Mouse (Mus musculus) neutrophil, adult 5-6 weeks (primary cell): Measurements from ENCODE around the gene Mtmr12. TPM values are rescaled to one million over a fixed set of nuclear protein-coding genes. Genes with fewer than 3 reads are reported as not detected.

Experiments
- ATAC-seq: fragments of 151-379, 151-347 bp; 2 replicates; pipeline ENCODE4 v1.8.0; 2017; ENCODE audit warnings: mild to moderate bottlenecking, moderate TSS enrichment; ENCODE audit not compliant: insufficient number of reproducible peaks, poor library complexity, low FRiP score, severe bottlenecking; ENCODE audit errors: extremely low read depth
- total RNA-seq: library from RNA; stranded (forward); fragments of 200-1000 nt; gene quantifications from 2 replicates; pipeline ENCODE4 v1.2.3, GENCODE M21; 2017

Gene Mtmr12
- total RNA-seq, 1 experiment from 2014 or later = 29.7 TPM

- ATAC-seq = no peak
These were observed 102.3 kb downstream of the Mtmr12 start for GRCm38 (mm10) chr15:12307114-12307513.

DNA sequence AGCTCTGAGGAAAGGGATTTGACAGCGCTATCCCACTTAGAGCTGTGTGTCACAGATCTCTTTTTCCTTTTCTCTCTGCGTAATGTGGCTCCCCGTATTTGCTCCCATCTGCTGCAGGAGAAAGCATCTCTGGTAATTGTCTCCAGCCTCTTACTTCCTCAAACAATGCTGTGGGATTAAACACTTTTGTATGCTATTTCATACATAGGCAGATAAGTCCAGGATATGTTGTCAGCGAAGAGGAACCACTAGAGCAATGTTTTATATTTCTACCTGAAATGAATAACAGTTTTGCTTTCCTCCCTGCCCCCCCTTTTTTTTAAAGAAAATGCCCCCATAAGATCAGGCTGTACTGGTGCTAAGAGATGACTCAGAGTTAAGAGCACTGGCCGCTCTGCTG, 103.7 kb downstream of the Mtmr12 start:
- ATAC-seq = no peak

DNA sequence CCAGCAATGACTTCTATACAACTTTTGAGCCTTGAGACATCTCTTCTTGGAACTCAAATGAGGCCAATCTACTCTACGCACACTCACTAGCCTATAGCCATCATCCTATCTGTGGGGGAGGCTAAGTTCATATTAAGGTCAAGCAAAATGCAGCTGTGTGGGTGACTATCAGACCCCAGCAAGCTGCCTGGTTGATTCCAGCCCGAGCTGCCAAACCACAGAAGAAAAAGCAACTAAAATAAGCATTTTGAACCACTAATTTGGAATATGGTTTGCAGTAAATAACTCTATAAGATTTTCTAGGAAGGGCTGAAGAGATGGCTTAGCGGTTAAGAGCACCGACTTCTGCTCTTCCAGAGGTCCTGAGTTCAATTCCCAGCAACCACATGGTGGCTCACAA, 105.8 kb downstream of the Mtmr12 start:
- no peak for ATAC-seq

GRCm38 (mm10) chr15:12311465-12311864, 106.6 kb downstream of the Mtmr12 start:
- no peak for ATAC-seq

- no peak for ATAC-seq
These were observed 108.4 kb downstream of the Mtmr12 start for GRCm38 (mm10) chr15:12313255-12313654.

GRCm38 (mm10) chr15:12314584-12314983, 109.8 kb downstream of the Mtmr12 start:
- ATAC-seq = no peak

DNA sequence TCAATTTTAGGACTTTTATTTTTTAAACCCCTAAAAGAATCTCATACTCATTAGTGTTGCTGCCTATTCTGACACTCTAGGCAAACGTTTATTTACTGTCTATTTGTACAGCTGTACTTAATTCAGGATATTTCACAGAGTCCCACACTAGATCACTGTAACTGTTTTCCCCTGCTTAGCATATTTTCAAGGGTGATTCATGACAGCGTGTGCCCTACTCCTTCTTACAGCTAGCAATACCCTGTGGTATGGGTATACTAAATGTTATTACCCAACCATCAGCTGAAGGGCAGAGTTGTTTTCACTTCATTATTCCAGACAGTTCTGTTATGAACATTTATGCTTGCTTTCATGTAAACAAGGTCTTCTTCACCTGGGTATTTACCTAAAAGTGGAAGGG, 111.2 kb downstream of the Mtmr12 start:
- no peak for ATAC-seq

DNA sequence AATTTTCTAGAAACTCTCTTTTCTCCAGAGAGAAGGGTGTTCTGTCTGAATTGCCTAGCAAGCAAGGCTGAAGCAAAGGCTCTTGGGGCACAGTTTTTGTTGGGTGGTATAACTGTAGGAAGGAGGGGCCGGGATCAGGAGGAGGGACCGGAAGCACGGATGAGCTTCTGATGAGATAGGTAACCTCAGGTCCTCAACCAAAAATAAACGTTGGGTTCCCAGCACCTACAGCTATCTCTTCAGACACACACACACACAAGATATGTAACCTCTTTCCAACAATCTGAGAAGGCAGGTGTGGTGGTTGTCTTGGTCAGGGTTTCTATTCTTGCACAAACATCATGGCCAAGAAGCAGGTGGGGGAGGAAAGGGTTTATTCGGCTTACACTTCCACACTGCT, 112.5 kb downstream of the Mtmr12 start:
- ATAC-seq = no peak

- no peak for ATAC-seq
These were observed 113.6 kb downstream of the Mtmr12 start for GRCm38 (mm10) chr15:12318451-12318850.

GRCm38 (mm10) chr15:12319889-12320288, 115.1 kb downstream of the Mtmr12 start:
- no peak for ATAC-seq

GRCm38 (mm10) chr15:12320441-12321090, 115.7 kb downstream of the Mtmr12 start:
- no peak for ATAC-seq

GRCm38 (mm10) chr15:12321091-12321787, 116.4 kb downstream of the Mtmr12 start, which contains the start of gene Golph3:
Golph3 (plus strand) TSS chr15:12321450.
- ATAC-seq = peak; percentile 76

DNA sequence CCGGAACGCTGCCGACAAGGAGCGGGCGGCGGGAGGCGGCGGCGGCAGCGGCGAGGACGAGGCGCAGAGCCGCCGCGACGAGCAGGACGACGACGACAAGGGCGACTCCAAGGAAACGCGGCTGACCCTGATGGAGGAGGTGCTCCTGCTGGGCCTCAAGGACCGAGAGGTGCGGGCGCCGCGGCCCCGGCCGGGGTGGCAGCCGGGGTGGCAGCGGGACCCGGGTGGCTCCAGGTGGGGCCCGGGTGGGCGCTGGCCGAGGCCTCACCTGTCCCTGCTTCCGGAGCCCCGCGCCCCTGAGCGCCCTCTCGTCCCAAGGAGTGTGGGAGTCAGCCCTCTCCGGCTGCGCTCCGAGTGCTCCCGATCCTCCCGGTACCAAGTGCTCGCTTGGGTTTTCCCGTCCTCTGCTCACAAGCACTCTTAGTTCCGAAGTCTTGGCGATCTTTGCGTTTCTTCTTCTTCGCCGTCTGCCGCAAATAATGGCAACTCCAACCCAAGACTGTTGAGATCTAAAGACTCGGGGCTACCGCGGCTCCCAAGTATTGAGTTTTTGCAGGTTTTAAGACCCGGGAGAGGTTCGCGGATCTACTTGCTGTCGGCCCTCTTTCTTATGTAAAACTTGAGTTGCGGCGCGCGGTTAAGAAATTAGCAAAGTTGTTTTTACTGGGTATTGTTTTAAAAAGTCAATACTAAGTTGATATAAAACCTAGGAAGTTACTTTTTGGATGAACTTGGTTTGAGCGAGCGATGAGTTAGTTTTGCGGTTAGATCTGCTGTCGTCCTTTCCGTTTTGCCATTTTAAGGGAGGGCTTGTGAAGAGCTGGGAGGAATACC, 117.2 kb downstream of the Mtmr12 start, which contains the start of gene 1810049J17Rik:
1810049J17Rik (minus strand) TSS at position 112 of the 834 bp plus-strand sequence.
- no peak for ATAC-seq

GRCm38 (mm10) chr15:12322676-12323402, 118.0 kb downstream of the Mtmr12 start:
- ATAC-seq = no peak

Other genes starting within 250 kb of the Mtmr12 start
- 266 and 304 TPM in 2 replicates for gene Sub1, start 208.0 kb upstream of the Mtmr12 start, total RNA-seq
- 71.1 and 83.7 TPM in 2 replicates for gene Zfr, start 87.2 kb upstream of the Mtmr12 start, total RNA-seq
- gene Golph3, start 116.4 kb downstream of the Mtmr12 start, total RNA-seq = 106 and 111 TPM in 2 replicates
- not detected in 2 replicates for gene 1810049J17Rik, start 116.9 kb downstream of the Mtmr12 start, total RNA-seq